ENCODE assay signal across 27 mouse cellular contexts in the genomic region with DNA sequence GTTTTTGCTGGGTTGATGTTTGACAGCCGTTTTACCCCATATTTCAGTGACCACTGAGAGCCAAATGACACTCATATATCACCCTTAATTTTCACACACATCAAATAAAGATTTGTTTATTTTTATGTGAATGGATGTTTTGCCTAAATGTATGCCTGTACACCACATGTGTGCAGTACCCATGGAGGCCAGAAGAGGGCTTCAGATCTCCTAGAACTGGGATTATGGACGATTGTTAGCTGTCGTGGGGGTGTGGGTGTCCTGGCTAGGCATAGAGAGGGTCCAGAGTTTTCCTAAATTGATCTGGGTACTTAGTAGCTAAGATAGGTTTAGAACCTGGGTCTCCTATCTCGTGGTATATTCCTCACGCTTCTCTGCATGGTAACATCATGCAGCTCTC. TPM values are rescaled to one million over a fixed set of nuclear protein-coding genes. Genes with fewer than 3 reads are reported as not detected.
DNase-seq lines count a peak whose midpoint lies in the region; ATAC-seq and TF ChIP-seq lines count a peak whose summit lies in the region.
"Had no signal": no experiment of that assay in that cellular context is flagged by ENCODE, and none has a peak within 500 bp of the region (broad histone marks: within the 10 kb centered on the region; RNA-seq: fewer than 3 reads in every experiment).

No protein-coding gene starts in this region.

- H3K4me1 ChIP-seq in kidney, postnatal 0 days (replicated peaks; ENCODE audit: insufficient read depth, low read length), result no peaks in the 10 kb centered on the region
- H3K4me1 ChIP-seq in lung, embryonic 14.5 days (ENCODE audit: insufficient read depth), result no peaks in the 10 kb centered on the region
- H3K4me1 ChIP-seq: hindbrain, embryonic 12.5 days; midbrain, embryonic 13.5 days had no signal

- no peak overlapping the region for H3K4me3 ChIP-seq in kidney, postnatal 0 days (replicated peaks; ENCODE audit: low read depth, low read length)
- no peak overlapping the region for H3K4me3 ChIP-seq in lung, embryonic 14.5 days (ENCODE audit: low read depth, low read length)
- H3K4me3 ChIP-seq: heart, adult 2 months; hindbrain, embryonic 12.5 days; liver, embryonic 15.5 days; midbrain, embryonic 13.5 days had no signal

- no peaks in the 10 kb centered on the region for H3K9me3 ChIP-seq in kidney, postnatal 0 days (replicated peaks; ENCODE audit: low read length)
- H3K9me3 ChIP-seq in lung, embryonic 14.5 days (ENCODE audit: low read depth, low read length), result no peaks in the 10 kb centered on the region; the same call in 1 of the 2 replicates
- H3K9me3 ChIP-seq: hindbrain, embryonic 12.5 days; liver, embryonic 15.5 days; midbrain, embryonic 13.5 days had no signal

- no peak overlapping the region for H3K27ac ChIP-seq in kidney, postnatal 0 days
- no peak overlapping the region for H3K27ac ChIP-seq in lung, embryonic 14.5 days (ENCODE audit: low read depth)
- H3K27ac ChIP-seq: heart, adult 2 months; hindbrain, embryonic 12.5 days; liver, embryonic 15.5 days; midbrain, embryonic 13.5 days had no signal

- no peak for ATAC-seq in kidney, postnatal 0 days (replicated peaks; ENCODE audit: low FRiP score, low read depth)
- no peak for ATAC-seq in lung, embryonic 14.5 days (ENCODE audit: insufficient read depth)
- ATAC-seq: activated CD4-positive, CD25-positive, alpha-beta regulatory T cell, adult 4 months; forebrain, embryonic 14.5 days; midbrain, embryonic 13.5 days; Patski had no signal

- no peak overlapping the region for H3K9ac ChIP-seq in kidney, postnatal 0 days (ENCODE audit: low read depth, low read length)
- H3K9ac ChIP-seq in lung, embryonic 14.5 days, result no peak overlapping the region
- H3K9ac ChIP-seq: hindbrain, embryonic 12.5 days; liver, embryonic 15.5 days; midbrain, embryonic 13.5 days had no signal

- TF ChIP-seq POLR2A in brain, embryonic 14.5 days (IDR thresholded peaks at IDR 0.05; ENCODE audit: borderline replicate concordance, extremely low read depth, insufficient read depth, insufficient read length, poor library complexity, severe bottlenecking), result no peak

- no peak overlapping the region for H3K4me2 ChIP-seq in kidney, postnatal 0 days (ENCODE audit: low read length)
- H3K4me2 ChIP-seq in lung, embryonic 14.5 days, result no peak overlapping the region
- H3K4me2 ChIP-seq: hindbrain, embryonic 12.5 days; liver, embryonic 15.5 days; midbrain, embryonic 13.5 days had no signal

- no peak for DNase-seq in kidney, postnatal 0 days (ENCODE audit: low spot score)
- no peak for DNase-seq in kidney, postnatal 36 days
- no peak for DNase-seq in lung, embryonic 14.5 days
- DNase-seq in lung, postnatal 4 days, result no peak
- DNase-seq in ES-CJ7 (ENCODE audit: low read depth, low spot score), result peak; percentile 50
- DNase-seq in brain, embryonic 14.5 days (ENCODE audit: low read depth), result no peak
- DNase-seq in right cerebral cortex, postnatal 4 days, result no peak
- DNase-seq in right cerebral cortex, postnatal 25 days, result no peak
- DNase-seq: adrenal gland, postnatal 10 days; cerebellum, adult 8-10 months; cerebellum, postnatal 36 days; embryo, embryonic 11 days; gastrocnemius, postnatal 25 days; heart, adult 2 months; kidney, adult 9 months; kidney, postnatal 4 days; layer of hippocampus, adult 9-11 months; lung, postnatal 10 days; spleen, adult 18-20 months; thymus, postnatal 14 days had no signal

- H3K27me3 ChIP-seq in kidney, postnatal 0 days (ENCODE audit: insufficient read depth, low read length), result no peaks in the 10 kb centered on the region
- no peaks in the 10 kb centered on the region for H3K27me3 ChIP-seq in lung, embryonic 14.5 days (ENCODE audit: insufficient read depth, low read length)
- H3K27me3 ChIP-seq: hindbrain, embryonic 12.5 days; liver, embryonic 15.5 days; midbrain, embryonic 13.5 days had no signal

- H3K36me3 ChIP-seq in kidney, postnatal 0 days (ENCODE audit: insufficient read depth, low read length), result no peaks in the 10 kb centered on the region
- H3K36me3 ChIP-seq in lung, embryonic 14.5 days (ENCODE audit: insufficient read depth), result no peaks in the 10 kb centered on the region
- H3K36me3 ChIP-seq: hindbrain, embryonic 12.5 days; liver, embryonic 15.5 days; midbrain, embryonic 13.5 days had no signal

- 88% methylated on average over 5 of the region's 5 CpGs for WGBS in kidney, postnatal 0 days
- 87% methylated on average over 5 of the region's 5 CpGs for WGBS in lung, embryonic 14.5 days

- TF ChIP-seq CTCF in kidney, postnatal 0 days (IDR thresholded peaks at IDR 0.05; ENCODE audit: low read depth), result peak; percentile 37
- peak; percentile 33 for TF ChIP-seq CTCF in lung, embryonic 14.5 days (IDR thresholded peaks at IDR 0.05; ENCODE audit: low read depth)
- peak; percentile 20; the same call in 1 of the 2 replicates for TF ChIP-seq CTCF in brain, embryonic 14.5 days (IDR thresholded peaks at IDR 0.05; ENCODE audit: borderline replicate concordance, extremely low read depth, insufficient read depth, insufficient read length)

RNA-seq across cellular contexts. Expression of a gene that starts 27.7 kb away (rescaled TPM):
- polyA plus RNA-seq in kidney, postnatal 0 days (2015; fragmentation: Nextera tagmentation; extraction: Ambion mirVana), result 3.8 and 4.2 TPM in 2 replicates
- 0.91 and 1.1 TPM in 2 replicates for polyA plus RNA-seq in lung, embryonic 14.5 days (2014; fragmentation: Nextera tagmentation; extraction: Ambion mirVana)
- 0.18 and 0.64 TPM in 2 replicates for polyA plus RNA-seq in brain, embryonic 14.5 days (2012; rRNA removed)
- polyA plus RNA-seq: activated CD4-positive, CD25-positive, alpha-beta regulatory T cell, adult 4 months; hindbrain, embryonic 12.5 days; neural tube, embryonic 11.5 days had no signal
